Mouse (Mus musculus) neural tube, embryonic 14.5 days (tissue): ENCODE measurements at regions not wholly inside any gene's neighbourhood (a gene's known extent, or its start where the extent isn't known, plus 50 kb on each side); places are given as distances from the start of the nearest gene placed in this dataset.

Experiments used
- ATAC-seq: fragments of 200-750 bp; cut with Nextera tagmentation; 2 replicates; pipeline ENCODE4 v1.8.0; 2017; ENCODE audit warnings: low read depth, mild to moderate bottlenecking, moderate TSS enrichment, moderate library complexity
- H3K27ac ChIP-seq: fragments of 300-500 bp; sonication (generic); 2 replicates; pipeline ENCODE4 v1.5.1; 2014; ENCODE audit warnings: low read depth, mild to moderate bottlenecking, control low read depth, low read length, moderate library complexity, mixed read lengths
- H3K27me3 ChIP-seq: fragments of 300-500 bp; sonication (generic); 2 replicates; pipeline ENCODE4 v1.6.1; 2014; ENCODE audit warnings: low read length; ENCODE audit not compliant: control insufficient read depth, insufficient read depth
- H3K36me3 ChIP-seq: fragments of 300-500 bp; sonication (generic); 2 replicates; pipeline ENCODE4 v1.6.1; 2014; ENCODE audit warnings: low read length, mixed read lengths; ENCODE audit not compliant: control insufficient read depth, insufficient read depth
- H3K4me1 ChIP-seq: fragments of 300-500 bp; sonication (generic); 2 replicates; pipeline ENCODE4 v1.6.1; 2014; ENCODE audit warnings: low read length; ENCODE audit not compliant: control insufficient read depth, insufficient read depth
- H3K4me2 ChIP-seq: fragments of 300-500 bp; sonication (generic); 2 replicates; pipeline ENCODE4 v1.6.1; 2014; ENCODE audit warnings: mild to moderate bottlenecking, low read depth, low read length, control low read depth
- H3K4me3 ChIP-seq: fragments of 300-500 bp; sonication (generic); 2 replicates; pipeline ENCODE4 v1.5.1; 2014; ENCODE audit warnings: low read depth, low read length, control low read depth, mixed read lengths
- H3K9ac ChIP-seq: fragments of 300-500 bp; sonication (generic); replicated peaks from 2 replicates; pipeline ENCODE4 v1.6.1; 2014; ENCODE audit warnings: low read depth, mild to moderate bottlenecking, control low read depth, low read length, mixed read lengths
- H3K9me3 ChIP-seq: fragments of 300-500 bp; sonication (generic); 2 replicates; pipeline ENCODE4 v1.6.1; 2016; ENCODE audit warnings: low read length; ENCODE audit not compliant: control insufficient read depth
- WGBS: fragments of 180-500 bp; shearing (Covaris S2); extraction: QIAGEN DNeasy Blood & Tissue Kit; methylation state at CpG from one replicate; pipeline ENCODE4 v1.1.7; 2014; 5-methylcytosine and 5-hydroxymethylcytosine counted together

DNA sequence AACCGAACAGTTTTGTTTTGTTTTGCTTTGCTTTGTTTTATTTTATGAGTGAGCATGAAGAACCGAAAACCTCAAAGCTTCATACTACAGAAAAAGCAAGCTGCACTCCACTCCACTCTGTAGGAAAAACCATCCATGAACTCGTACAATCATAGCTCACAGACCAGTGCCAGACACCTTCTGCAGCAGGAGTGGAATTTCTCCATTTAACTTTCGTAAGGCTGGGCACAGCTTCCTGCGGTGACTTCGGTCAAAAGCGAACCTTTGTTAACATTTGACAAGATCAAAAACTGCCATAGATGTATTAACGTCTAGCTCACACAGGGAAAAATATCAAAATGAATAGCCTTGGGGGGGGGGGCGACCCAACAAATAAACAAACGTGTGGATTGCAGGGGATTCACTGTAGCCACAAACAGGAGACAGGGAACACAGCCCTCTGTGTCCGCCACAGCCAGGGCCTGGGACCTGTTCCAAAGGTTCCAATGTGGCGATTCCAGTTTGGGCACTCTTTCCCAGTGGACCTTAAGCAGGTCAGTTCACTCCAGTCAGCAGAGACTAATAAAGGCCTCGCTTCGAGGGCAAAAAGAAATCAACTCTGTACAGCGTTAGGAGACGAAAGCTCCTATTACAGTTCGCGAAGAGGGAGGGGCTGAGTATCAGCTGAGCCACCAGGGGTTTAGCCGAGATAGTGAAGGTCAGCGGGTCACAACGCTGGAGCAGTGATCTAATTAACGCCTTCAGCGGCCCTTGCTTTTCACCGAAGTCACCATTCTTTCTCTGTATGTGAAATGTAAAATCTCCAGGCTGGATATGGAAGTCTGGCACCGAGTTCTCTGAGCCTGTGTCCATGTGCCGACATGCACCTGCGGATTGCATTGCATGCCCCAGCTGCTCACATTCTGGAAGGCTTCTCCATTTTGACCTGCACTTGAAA is 135.4 kb upstream of the Ankrd55 start:
- Histone ChIP-seq H3K36me3 (no peaks in the 10 kb centered on the region), H3K4me3 (no peak overlapping the region), H3K27me3 (no peaks in the 10 kb centered on the region), H3K27ac (peak overlapping the region; percentile 16; the same call in 1 of the 2 replicates), H3K9ac (no peak overlapping the region), H3K9me3 (no peaks in the 10 kb centered on the region), H3K4me2 (peak overlapping the region; percentile 32; the same call in 1 of the 2 replicates), H3K4me1 (peaks cover 12% of the 10 kb centered on the region)
- peak; percentile 51; the same call in 1 of the 2 replicates for ATAC-seq
- 24% methylated on average over 27 of the region's 27 CpGs for WGBS

DNA sequence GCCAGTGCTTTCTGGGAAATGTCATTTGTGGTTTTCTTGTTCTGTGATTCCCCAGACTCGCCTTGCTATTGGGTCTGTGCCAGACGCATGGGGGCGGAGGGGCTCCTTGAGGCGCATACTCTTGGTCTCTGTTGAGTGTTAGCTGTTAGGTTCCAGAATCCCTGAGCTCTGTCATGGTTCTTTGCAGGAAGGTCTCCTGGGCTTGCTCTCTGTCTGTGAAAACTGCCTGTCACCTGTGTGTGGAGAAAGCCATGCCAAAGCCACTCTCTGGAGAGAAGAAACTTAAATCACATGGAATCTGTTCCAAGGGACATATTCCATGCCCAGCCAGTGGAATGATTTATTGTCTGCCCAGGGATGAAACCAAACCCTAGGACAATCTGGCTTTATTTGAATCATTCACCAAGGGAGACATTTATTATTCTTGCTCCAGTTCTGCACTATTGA is 134.5 kb upstream of the Ankrd55 start:
- Histone ChIP-seq H3K27me3 (no peaks in the 10 kb centered on the region), H3K27ac (peak overlapping the region; percentile 16; the same call in 1 of the 2 replicates), H3K4me3 (no peak overlapping the region), H3K4me1 (peaks cover 12% of the 10 kb centered on the region), H3K4me2 (no peak overlapping the region), H3K9ac (no peak overlapping the region), H3K36me3 (no peaks in the 10 kb centered on the region), H3K9me3 (no peaks in the 10 kb centered on the region)
- peak; percentile 71 for ATAC-seq
- 27% methylated on average over 4 of the region's 4 CpGs for WGBS

DNA sequence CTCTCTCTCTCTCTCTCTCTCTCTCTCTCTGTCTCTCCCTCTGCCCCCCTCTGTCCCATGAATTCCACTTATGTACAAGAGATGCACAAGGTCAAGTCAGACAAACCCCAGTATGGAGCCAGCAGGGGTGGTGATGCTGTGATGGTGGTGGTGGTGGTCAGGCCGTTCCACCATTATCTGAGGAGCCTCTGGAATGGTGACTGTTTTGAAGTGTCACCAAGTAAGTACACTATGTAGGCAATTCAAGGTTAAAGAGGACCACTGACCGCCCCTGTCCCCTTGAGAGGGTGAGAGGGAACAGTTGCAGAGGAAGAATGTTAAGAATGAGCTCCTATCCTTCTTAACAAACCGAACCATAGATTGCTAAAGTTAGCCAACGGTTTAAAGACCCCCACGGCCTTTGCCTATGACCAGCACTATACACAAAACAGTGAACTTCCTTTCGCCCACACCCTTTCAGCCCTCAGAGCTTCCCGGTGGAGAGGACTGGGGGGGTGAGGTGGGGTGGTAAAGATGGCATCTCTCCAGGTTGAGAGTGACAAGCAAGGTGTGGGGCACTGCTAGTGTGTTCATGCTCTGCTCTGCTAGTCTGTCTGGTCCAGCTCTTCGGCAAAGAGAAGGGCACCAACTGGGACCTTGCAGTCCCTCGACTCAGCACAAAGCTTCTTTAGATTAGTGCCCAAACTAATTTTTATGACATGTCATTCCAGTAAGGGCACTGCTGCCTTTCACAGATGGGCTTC is 128.7 kb upstream of the Ankrd55 start:
- WGBS, result 70% methylated on average over 9 of the region's 9 CpGs
- Histone ChIP-seq H3K4me1 (no peaks in the 10 kb centered on the region), H3K9me3 (no peaks in the 10 kb centered on the region), H3K4me3 (no peak overlapping the region), H3K9ac (no peak overlapping the region), H3K4me2 (no peak overlapping the region), H3K36me3 (no peaks in the 10 kb centered on the region), H3K27ac (no peak overlapping the region), H3K27me3 (no peaks in the 10 kb centered on the region)
- no peak for ATAC-seq

DNA sequence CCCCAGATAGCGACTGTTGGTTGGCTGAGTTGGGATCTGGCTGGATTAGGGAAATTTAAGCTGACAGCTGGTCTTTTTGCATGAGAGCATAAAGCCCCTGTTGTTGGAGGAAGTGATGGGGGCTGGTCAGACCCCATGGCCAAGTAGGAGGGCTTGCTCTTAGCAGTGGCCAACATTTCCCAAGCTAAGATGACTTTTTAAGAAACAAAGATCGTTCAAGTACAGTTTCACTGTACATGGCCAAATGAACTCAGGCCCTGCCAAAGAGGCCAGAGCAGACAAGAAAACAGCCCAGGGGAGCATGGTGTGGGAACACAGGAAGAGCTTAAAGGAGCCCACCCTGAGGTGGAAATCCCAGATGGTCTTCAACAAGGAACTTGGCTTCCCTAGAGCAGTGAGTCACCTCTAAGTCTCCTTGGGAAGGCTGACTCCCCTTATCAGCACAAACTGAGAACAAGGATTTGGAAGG is 128.0 kb upstream of the Ankrd55 start:
- H3K27me3 ChIP-seq, result no peaks in the 10 kb centered on the region
- WGBS, result 56% methylated on average over 2 of the region's 2 CpGs
- no peak overlapping the region for H3K9ac ChIP-seq
- peak; percentile 54; the same call in 1 of the 2 replicates for ATAC-seq
- no peak overlapping the region for H3K4me2 ChIP-seq
- H3K9me3 ChIP-seq, result no peaks in the 10 kb centered on the region
- no peak overlapping the region for H3K4me3 ChIP-seq
- no peak overlapping the region for H3K27ac ChIP-seq
- no peaks in the 10 kb centered on the region for H3K4me1 ChIP-seq
- H3K36me3 ChIP-seq, result no peaks in the 10 kb centered on the region

DNA sequence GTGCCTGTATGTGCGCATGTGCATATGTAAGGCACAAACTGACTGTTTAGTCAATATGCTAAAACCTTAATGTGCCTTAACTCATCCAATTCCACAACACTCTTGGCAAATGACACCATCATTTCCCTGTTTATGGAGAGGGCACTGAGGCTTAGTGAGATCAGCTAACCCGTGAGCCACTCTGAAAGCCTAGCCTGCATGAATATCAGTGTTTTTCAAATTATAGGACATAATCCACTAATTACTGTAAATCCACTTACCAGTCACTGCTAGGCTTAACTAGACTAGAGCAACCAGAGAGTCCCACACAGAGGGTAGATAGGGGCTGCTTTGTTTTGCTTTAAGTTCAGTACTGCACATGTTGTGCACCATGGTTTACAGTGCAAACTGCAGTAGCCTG is 127.5 kb upstream of the Ankrd55 start:
- no peaks in the 10 kb centered on the region for H3K27me3 ChIP-seq
- ATAC-seq, result no peak
- H3K9ac ChIP-seq, result no peak overlapping the region
- H3K36me3 ChIP-seq, result no peaks in the 10 kb centered on the region
- 81% methylated on average over 2 of the region's 2 CpGs for WGBS
- H3K9me3 ChIP-seq, result no peaks in the 10 kb centered on the region
- no peak overlapping the region for H3K4me3 ChIP-seq
- H3K4me1 ChIP-seq, result 0 out of 2 replicates have a peak, but pooled peaks cover under 1% of the 10 kb centered on the region
- no peak overlapping the region for H3K4me2 ChIP-seq
- no peak overlapping the region for H3K27ac ChIP-seq

DNA sequence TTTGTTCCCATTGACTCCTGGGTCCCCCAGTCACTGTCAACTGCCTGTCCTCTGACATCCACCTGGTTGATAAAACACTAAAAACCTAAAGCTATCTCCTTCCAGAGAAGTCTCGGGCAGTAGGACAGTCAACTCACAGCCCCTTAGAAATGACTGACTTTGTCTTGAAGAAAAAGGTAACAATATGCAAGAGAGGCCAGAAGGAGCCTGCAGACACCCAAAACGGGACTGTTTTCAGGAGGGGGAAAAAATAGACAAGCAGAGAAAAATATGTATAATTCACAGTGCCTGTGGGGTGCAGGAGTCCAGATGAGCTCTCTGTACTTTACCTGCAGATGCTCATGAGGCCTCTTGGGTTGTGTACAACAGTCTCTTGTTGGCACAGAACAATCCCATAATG is 126.4 kb upstream of the Ankrd55 start:
- no peak overlapping the region for H3K4me3 ChIP-seq
- no peak overlapping the region for H3K9ac ChIP-seq
- H3K9me3 ChIP-seq, result no peaks in the 10 kb centered on the region
- no peak for ATAC-seq
- H3K4me2 ChIP-seq, result no peak overlapping the region
- no peaks in the 10 kb centered on the region for H3K27me3 ChIP-seq
- 93% methylated on average over 2 of the region's 2 CpGs for WGBS
- no peak overlapping the region for H3K27ac ChIP-seq
- 0 out of 2 replicates have a peak, but pooled peaks cover 7% of the 10 kb centered on the region for H3K4me1 ChIP-seq
- no peaks in the 10 kb centered on the region for H3K36me3 ChIP-seq

DNA sequence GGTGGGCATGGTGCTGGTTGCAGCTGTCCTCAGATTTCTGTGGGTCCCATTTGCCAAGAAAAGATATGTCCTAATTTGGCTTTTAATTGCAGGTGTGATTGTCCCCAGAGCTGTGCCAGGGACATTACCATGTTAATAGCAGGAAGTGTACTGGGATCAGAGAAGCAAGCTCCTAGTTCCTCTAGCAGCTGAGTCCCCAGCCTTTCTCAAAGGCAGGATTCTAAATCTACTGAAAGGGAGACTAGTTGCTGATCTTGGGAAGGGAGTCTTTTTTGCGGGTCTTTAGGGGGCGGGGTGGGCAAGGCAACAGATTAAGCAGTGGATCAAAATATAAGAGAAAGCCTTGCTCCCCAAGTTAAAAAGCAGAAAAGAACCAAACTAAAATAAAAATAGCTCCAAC is 122.3 kb upstream of the Ankrd55 start:
- 30% methylated on average over 2 of the region's 2 CpGs for WGBS
- no peak overlapping the region for H3K9ac ChIP-seq

DNA sequence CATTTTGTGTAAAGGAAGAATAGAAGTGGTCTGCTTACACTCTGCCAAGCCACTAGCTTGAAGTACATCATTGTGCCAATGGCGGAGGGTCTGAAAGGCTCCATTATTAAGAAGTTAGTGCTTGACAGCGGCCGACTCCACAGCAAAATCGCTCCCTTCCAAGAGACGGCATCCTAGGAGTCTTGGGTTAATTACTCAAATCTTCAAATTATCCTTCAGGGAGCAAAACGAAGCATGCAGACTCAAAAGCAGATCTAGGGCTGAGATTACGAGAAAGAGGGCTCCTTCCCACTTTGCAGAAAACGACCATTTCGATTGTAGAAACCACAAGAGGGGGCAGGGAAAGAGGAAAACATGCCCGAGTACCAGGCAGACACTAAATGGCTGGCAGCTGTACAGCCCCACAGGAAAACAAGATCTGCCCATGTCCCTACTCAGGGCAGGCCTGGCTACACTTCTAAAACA is 121.9 kb upstream of the Ankrd55 start:
- WGBS, result 21% methylated on average over 10 of the region's 10 CpGs
- Histone ChIP-seq H3K4me3 (no peak overlapping the region), H3K9ac (no peak overlapping the region), H3K27me3 (no peaks in the 10 kb centered on the region), H3K4me1 (peaks cover 11% of the 10 kb centered on the region; the same call in 1 of the 2 replicates), H3K36me3 (no peaks in the 10 kb centered on the region), H3K9me3 (no peaks in the 10 kb centered on the region), H3K27ac (0 out of 2 replicates have a peak overlapping the region, but pooled peaks have one; percentile 52), H3K4me2 (peak overlapping the region; percentile 11; the same call in 1 of the 2 replicates)
- peak; percentile 84 for ATAC-seq

More for the DNA sequence above, 122.3 kb upstream of the Ankrd55 start:
- no peaks in the 10 kb centered on the region for H3K36me3 ChIP-seq
- ATAC-seq, result peak; percentile 68
- no peaks in the 10 kb centered on the region for H3K9me3 ChIP-seq
- no peaks in the 10 kb centered on the region for H3K27me3 ChIP-seq
- peak overlapping the region; percentile 45; the same call in 1 of the 2 replicates for H3K27ac ChIP-seq
- no peak overlapping the region; the same call in 1 of the 2 replicates for H3K4me2 ChIP-seq
- H3K4me3 ChIP-seq, result no peak overlapping the region
- peaks cover 11% of the 10 kb centered on the region; the same call in 1 of the 2 replicates for H3K4me1 ChIP-seq
